Mouse (Mus musculus) ovary, adult 18-20 months (tissue): Measurements from ENCODE around the gene Fam166a.

Experiments
- DNase-seq: peaks from one replicate; pipeline ENCODE4 v3.0.0; 2022; ENCODE audit warnings: low spot score, mixed read lengths

Fam166a gene

DNA sequence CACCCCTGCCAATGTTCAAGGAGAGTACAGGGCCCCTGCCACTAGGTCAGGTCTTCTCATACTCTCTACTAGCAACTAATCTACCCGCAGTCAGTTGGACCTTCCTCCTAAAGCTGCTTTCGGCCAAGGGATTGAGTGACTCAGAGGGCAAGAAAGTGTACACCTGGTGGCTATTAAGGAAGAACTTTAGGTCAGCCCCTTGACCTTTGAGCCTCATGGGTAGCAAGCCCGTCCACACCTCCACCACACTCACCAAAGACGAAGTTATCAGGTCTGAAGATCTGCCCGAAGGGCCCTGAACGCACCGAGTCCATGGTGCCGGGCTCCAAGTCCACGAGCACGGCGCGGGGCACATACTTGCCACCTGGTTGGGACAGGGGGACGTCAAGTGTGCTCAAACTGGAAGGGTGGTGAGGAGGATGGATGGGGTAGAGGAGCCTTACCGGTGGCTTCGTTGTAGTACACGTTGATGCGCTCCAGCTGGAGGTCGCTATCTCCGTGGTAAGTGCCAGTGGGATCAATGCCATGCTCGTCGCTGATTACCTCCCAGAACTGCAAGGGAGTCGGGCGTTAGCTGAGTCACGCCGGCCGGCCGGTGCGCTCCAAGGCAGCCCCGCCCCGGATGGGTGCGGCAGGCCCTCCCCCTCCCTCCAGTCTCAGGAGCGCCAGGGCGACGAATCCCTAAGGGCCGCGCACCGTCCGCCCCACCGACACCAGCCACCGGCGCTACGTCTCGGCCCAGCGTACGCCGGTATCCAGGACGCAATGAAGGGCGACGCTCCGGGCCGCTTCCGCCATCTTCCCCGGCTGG, 5.3 kb downstream of the Fam166a start:
- peak; percentile 76 for DNase-seq

DNA sequence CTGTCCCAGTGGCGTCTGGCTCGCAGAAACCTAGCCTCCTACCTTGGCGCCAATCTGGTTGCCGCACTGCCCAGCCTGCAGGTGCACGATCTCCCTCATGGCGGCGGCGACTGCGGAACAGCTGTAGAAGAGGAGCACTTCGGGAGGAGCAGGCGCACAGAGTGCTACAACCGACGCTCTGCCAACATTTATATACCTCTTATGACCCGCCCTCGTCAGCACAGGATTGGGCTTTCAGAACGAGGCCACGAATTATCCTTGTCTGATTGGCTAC, 5.9 kb downstream of the Fam166a start, which contains the start of gene Tubb4b:
Gene Tubb4b (minus strand): TSS at position 211 of the 274 bp plus-strand sequence.
- no peak for DNase-seq

DNA sequence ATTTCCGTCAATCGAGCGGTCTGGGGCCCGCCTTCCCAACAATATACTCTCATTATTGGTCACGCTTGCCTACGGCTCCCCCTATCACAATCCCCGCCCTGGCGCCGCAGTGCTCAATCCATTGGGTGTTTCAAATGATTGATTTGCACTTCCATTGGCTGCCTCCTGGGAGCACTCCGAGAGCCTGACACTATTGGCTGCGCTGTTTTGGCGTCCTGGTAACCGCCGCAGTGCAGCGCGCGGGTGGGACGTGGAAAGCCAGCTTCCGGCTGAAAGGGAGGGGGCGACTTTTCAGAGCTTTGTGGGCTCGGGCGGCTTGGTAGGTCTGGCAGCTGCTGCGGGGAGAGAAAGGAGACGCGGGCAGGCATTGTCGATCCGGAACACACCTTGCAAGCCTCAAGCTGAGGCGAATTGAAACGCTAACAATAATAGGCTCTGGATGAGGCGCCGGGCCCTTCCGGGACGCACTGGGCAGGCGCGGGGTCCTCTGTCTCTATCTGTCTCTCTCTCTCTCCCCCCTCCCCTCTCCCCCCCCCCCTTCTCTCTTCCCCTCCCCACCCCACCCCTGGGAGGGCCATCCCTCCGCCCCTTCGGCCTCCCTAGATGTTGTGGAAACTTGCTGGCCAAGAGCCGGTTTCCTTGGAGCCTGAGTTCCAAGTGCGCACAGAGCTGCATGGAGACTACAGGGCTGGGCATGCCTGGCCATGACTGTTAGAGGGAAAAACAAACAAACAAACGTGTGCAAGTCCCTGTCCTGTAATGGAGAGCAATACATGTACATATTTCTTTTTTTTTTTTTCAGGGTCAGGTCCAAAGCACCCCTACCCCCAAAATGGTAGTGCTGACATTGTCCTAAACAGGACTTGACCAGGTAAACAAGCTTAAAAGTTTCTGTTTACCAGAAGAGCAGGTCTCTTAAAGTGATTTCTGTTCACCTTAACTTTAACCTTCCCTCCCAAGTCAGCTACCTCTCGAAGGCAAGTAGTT, 6.5 kb downstream of the Fam166a start:
- peak; percentile 100 for DNase-seq

DNA sequence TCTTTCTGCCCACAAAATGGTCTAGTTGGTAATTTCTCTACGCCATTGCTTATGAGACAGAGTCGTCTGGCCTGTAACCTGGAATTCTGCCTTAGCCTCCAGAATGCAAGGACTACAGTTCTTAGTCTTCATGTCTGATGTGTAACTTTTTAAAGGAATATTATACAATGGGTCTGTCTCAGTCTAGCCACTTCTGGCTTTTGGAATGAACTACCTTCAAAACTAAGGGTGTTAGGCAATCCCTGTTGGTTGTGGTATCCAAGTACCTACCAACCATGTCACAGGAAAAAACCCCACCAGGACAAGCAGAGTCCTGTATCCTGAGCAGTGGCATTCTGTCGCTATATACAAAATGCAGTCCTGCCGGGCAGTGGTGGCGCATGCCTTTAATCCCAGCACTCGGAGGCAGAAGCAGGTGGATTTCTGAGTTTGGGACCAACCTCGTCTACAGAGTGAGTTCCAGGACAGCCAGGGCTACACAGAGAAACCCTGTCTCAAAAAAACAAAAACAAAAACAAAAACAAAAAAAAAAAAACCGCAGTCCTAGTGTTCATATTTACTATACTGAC, 7.3 kb downstream of the Fam166a start:
- DNase-seq: no peak

DNA sequence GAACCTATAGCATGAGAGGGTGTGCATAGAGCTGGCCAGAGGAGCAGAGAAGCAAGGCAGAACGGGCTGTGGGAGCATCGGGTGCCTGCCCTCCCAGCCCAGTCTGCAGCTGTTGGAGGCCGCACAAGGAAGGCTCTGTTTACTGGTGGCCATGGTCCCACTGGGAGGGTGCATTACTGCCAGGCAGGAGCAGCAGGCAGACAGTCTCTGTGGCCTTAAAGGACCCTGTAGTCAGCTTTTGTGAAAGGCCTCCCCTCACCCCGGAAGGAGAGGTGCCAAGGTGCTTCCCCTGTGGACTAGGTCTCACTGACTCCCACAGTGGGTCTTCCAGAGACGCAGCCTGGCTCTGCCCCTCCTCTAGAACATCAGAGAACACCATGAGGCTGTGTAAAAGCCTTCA, 8.3 kb downstream of the Fam166a start:
- no peak for DNase-seq

DNA sequence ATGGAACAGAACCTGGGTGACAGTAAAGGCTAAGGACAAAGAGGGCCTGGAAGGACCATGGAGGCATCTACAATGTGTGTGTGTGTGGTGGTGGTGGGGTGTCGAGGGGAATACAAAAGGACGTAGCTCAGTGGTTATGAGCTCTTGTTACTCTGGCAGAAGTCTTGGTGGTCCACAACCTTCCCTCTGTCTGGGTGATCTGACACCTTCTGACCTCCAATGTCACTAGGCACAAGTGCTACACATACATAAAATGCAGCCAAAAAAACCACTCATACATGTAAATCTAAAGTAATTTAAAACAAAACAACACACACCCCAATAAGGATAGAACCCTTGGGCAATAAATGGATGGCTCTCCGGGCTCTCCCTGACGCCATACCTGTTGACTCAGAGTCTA, 8.9 kb downstream of the Fam166a start:
- no peak for DNase-seq

DNA sequence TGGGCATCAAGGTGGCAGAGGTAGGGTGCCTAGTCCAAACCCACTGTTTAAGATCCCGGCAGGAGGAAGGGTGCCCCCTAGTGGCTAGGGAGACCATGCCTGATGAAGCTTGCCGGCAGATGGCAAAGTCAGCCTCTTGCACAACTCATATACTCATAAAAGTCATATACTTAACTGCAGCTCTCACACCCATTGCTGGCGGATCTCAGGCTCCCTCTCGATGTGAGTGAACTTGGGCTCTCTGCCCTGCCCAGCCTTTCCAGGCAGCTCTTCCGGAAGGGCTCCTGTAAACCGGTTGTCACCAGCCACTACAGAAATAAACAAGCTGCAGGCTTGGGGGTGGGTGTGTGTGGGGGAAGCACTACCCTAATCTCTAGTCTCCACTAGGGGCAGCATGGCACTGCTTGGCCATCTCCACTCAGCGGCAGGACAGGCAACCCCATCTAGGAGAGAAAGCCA, 9.9 kb downstream of the Fam166a start:
- DNase-seq: peak; percentile 77

DNA sequence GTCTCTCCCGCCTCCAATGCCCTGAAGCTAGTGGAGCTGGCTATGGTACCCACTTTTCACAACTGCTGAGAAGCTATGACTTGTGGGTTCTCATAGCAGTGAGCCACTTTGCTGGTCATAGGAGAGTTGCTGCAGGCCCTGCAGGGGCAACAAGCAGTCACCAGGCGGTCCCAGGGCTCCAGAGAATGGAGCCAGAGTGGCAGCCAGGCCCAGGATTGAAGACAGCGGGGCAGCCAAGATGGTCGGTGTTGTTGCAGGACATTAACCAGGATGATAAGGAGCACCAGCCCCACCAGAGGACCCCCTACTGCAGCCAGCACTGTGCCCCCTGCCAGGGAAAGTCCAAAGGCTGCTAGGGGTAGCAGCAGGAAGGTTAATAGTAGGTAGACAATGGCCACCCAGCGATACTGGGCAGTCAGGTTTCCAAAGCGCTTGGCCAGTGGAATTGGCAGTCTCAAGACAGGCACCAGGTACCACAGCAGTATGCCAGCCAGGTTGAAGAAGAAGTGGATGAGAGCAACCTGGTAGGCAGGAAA, 10.5 kb downstream of the Fam166a start:
- DNase-seq: no peak

DNA sequence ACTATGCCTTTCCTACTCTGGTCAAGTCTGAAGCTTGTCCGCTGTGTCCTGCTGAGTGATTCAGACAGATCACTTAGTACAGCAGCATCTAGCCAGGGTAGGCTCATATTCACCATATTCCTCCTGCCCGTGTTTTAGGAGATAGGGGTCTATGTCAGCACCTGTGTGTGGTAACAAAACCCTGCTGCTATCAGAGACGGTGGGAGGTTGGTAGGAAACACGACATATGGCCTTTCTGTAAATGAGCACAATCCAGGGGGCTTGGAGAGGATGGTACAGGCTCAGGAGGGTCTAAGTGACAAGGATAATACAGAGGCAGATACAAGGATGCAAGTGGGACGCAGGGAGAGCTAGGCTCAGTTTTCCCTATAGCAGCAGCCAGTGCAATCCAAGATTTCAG, 11.0 kb downstream of the Fam166a start:
- no peak for DNase-seq

DNA sequence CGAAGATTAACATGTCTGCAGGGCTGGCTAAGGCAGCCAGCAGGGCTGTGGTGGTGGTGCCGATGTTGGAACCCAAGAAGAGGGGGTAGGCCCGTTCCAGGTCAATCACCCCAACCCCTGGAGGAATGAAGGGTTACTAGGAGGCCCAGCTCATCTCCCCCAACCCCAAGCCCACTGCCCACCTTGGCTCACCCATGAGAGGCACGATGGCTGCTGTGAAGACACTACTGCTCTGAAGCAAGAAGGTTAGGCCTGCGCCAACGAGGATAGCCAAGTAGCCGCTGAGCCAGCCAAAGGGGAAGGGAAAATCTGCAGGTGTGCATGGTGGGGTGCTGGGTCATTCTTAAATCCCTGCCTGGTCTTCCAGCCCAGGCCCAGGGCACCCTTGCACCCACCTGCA, 12.0 kb downstream of the Fam166a start:
- no peak for DNase-seq

DNA sequence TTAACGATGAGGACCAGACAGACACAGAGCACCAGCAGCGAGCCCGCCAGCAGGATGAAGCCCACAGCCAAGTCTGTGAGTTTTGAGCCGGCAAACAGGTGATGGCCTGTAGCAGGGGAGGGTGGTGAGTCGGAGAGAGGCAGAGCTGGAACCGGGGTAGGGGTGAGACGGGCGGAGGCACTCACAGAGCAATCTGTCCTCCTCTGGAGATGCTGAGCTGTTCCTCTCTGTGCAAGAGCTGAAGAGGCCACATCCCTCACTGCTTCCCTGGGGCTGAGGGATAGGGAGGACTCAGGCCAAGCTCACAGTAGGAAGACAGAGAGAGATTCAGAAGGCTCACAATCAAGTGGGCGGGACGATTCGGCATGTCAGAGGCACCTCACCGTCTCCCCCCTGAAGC, 12.5 kb downstream of the Fam166a start:
- DNase-seq: no peak

DNA sequence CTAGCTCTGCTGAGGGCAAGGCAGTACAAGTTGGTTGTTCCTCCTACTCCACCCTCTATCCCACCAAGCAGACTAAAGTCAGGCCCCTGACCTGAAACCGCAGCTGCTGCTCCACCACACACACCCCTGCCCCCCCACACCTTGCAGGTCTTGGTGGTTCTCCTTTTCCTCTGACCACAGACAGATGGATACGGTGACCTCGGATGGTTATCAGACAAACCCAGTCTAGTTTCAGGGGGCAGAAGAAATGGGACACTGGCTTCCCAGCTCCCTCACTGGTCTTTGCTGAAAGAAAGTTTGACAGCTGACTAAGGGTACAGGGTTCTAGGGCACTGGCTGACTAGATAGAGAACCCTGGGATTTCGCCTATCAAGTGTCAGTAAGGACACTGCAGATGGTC, 14.9 kb downstream of the Fam166a start:
- no peak for DNase-seq

DNA sequence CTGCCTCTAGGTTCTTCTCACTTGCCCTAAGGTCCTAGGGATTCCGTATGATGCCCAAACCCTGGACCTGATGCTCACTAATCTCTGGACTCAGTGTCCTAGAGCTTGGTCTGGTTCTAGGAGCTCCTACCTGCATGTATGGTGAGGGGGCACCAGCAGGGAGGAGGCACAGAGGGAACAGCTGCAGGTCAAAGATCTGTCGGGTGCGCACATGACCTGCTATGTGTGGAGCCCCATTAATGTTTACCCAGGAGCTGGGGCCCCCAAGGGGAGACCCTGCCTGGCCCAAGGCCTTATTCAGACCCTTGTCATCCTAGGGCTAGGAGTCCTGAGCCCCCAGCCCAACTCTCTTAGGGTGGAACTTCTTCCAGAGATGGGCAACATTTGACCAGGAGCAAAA, 15.5 kb downstream of the Fam166a start, which contains the start of gene Slc34a3:
Gene Slc34a3 (minus strand): TSS at position 315 of the 400 bp plus-strand sequence.
- DNase-seq: no peak

DNA sequence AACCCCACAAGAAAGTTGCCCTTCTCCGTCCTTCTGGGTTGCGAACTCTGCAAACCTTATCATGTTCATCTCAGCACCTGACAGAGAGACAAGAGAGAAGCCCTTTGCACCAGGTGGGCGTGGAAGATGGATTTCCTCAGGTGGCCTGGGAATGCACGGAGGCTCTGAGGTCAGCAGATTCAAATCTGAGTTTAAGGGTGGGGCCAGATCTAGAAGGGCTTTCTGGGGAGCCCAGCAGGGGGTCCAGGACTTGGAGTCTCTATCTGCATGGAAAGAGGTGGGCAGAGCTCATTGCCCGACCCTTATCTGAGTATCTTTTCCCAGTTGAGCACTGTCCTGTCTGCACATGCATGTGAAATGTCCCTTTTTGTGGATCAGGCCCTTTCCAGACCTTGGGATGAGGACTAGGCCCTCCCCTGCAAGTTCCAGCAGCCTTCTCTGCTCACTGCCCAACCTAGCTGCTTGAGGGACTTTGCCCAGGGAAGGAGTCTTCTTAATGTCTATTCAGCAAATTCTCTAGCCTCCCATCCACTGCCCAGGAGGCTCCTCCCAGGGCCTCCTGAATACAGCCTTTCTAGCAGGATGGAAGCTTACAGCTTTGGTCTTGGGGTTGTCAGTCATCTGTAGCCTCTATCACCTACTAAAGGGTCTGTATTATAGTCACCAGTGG, 16.1 kb downstream of the Fam166a start:
- no peak for DNase-seq

DNA sequence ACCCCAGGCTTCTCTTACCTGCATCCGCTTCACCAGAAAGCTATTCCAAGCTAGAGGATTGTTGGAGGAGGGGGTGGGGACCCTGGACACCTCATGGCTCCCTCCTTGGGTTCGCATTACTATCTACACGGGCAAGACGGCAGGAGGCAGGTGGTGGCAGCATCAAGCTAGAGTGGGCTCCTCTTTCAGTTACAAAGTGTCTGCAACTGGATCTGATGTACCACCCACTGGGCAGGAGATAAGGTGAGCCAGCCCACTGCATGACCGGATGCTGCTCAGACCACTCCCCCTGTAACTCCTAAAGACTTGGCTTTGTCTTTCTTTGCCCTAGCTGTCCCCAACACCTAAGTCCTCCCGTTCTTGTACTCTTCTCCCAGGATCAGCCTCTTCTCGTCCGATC, 18.1 kb downstream of the Fam166a start, which contains the start of gene Rnf224:
Gene Rnf224 (minus strand): TSS at position 174 of the 400 bp plus-strand sequence.
- DNase-seq: no peak

DNA sequence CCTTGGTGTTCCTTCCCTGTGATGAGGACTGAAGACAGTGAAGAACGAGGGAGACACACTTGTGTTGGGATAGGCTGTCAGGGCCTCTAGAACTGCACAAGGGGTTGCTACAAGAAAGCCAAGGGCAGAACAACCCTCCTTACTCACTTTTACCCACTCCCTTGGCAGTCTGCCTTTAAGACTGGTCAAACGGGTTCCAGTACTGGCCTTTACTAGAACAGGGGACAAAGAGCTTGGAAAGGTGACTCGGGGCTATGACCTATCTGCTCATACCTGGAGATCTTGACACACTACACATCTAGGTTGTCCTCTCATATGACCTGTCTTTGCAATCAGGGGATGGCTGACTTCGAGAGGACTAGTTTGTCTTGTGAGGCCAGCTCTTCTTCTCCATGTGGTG, 19.0 kb downstream of the Fam166a start:
- DNase-seq: no peak

DNA sequence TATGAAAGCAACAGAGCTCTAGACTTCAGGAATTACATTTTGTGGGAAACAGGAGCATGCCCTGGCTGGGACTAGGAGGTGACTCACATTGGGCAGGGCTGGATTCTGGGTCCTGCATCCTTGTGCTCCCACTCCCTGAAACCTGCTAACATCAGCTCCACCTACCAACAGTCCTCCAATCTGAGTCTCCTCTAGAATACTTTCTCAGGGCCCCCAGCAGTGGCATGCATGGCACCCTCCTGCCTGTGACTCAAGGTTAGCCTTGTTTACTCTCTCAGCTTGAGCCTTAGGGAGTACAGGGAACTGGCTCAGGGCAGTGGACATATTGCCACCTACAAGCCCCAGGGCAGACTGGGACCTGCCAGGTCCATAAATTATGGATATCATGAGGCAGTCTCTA, 19.6 kb downstream of the Fam166a start:
- no peak for DNase-seq

DNA sequence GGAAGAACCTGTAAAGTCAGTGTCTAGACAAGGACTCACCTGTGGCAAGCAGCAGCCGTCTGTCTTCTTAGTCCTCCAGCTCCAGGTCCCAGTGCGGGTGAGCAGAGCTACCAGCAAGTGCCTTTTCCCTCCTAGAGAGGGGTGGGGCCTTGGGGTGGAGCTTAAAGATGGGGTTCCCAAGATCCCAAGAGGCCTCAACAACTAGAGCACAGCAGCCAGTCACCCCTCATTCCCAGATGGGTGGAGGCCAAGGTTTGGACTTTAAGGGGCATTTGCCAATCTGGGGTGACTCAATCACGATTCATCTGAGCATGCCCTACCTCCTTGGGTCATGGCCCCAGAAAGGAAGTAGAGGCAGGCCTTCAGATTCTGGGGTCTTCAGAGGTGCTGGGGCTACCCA, 21.2 kb downstream of the Fam166a start:
- DNase-seq: no peak

DNA sequence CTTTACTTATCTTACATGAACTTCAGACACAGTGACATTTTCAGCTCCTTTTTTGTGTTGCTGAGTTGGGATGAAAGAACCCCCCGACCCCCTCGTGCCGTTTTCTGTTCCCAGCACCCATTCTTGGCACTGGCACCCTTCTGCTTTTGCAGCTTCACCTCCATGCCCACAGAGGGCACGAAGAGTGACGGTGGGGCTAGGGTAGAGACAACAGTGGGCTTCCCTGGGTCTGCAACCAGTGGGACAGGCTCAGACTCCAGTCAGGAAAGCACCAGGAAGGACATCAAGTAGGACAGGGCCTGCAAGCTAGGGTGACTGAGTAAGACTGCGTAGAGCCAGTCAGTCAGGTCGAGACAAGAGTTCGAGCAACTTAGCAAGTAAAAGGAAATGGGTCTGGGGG, 21.8 kb downstream of the Fam166a start:
- no peak for DNase-seq

DNA sequence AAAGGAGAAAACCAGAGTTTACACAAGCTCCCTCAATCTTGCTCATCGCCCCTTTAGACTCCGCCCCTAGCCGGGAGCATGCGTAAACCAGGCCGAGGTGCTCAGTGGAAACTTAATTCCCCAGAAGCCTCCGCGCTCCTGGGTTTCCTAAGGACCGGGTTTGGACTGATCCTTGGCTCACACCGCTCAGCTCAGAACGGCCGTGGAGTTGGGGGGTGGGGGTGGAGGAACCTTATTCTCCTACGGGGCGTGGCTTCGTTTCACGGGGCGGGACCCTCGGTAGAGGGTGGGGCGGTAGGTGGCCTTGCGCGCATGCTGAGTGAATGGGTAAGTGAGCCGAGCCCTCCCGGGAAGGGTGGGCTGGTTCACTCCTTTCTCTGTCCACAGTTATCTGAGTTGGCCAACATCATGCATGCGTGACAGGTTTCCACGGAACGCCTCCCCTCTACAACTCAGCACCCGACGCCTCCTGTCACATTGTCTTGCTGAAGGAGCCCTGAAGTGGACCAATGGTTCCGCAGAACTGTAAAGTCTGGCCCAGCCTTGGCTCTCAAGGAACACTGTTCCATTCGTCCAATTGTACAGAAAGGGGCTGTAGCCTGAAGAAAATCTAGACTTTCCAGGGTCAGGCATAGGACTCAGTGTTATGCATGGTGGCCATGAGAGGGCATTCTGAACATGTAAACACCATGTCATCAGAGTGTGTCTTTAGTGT, 22.3 kb downstream of the Fam166a start:
- peak; percentile 68 for DNase-seq

DNA sequence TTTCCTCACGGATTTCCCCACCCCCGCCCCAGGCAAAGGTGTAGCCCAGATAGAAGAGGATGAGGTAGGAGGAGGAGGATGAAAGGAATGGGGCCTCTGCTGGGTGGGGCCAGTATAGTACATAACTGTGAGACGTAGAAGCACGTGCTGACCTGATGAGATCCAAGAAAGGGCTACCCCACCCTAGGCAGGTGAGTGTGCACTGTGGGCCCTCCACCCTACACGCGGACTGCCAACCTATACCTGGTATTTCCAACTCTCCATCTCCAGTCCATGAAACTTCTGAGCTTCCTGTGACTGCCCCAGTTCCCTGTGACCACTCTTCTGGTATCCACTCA, 22.9 kb downstream of the Fam166a start:
- no peak for DNase-seq
